Mouse (Mus musculus): ENCODE measurements at regions not wholly inside any gene's neighbourhood (a gene's known extent, or its start where the extent isn't known, plus 50 kb on each side); places are given as distances from the start of the nearest gene placed in this dataset.

DNA sequence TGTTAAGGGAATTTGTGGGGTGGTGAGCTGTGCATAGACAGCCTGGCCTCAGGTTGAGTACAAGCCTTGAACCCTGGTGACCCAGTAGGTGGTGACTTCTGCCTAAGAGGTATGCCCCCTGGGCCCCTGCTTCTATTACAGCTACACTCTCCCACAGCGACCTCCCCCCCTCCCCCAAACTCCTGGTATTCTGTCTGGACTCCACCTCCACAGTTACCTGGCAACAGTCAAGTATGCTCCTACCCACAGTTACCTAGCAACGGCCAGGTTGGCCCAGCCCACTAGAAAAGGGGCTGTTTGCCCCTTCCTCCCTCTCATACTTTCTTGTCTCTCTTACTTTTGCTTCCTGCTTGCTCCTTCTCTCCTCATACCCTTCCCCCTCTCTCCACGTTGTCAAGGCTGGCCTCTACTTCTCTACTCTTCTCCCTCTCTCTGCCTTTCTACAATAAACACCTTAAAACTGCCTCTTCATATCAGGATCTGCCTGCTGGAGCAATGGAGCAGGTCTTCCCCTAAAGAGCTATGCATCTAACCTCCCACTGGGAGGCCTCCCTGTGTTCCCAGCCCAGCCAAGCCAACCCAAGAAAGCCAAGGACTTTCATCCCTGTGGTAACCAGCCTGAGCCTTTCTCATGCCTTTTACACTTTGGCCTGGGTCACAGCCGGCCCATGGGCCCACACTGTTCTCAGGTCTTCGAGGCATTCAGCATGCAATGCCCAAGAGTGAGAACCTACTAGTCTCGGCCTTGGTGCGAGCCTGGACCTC lies 457.5 kb downstream of the Hdgfl1 start:
- 57% methylated on average over 7 of the region's 7 CpGs for WGBS
- no peak for ATAC-seq (ENCODE audit: insufficient read depth, low read depth)
- no peaks in the 10 kb centered on the region for H3K36me3 ChIP-seq (replicated peaks; ENCODE audit: control insufficient read depth, insufficient read depth, low read length)
- H3K9me3 ChIP-seq (replicated peaks; ENCODE audit: control insufficient read depth, low read length): no peaks in the 10 kb centered on the region
- TF ChIP-seq EP300 (IDR thresholded peaks at IDR 0.05; ENCODE audit: low read depth) (no peak), CTCF (IDR thresholded peaks at IDR 0.05; ENCODE audit: low read depth) (no peak)
- no peak overlapping the region for H3K4me3 ChIP-seq (ENCODE audit: low read depth, low read length)
- DNase-seq (ENCODE audit: low spot score): no peak
- H3K27ac ChIP-seq (ENCODE audit: low read depth): no peak overlapping the region
- H3K4me1 ChIP-seq (ENCODE audit: control insufficient read depth, insufficient read depth): no peaks in the 10 kb centered on the region
- H3K4me2 ChIP-seq (ENCODE audit: low read depth, low read length): no peak overlapping the region
- H3K27me3 ChIP-seq (ENCODE audit: control insufficient read depth, insufficient read depth, low read length): no peaks in the 10 kb centered on the region
- H3K9ac ChIP-seq (replicated peaks; ENCODE audit: low read depth, low read length): no peak overlapping the region

DNA sequence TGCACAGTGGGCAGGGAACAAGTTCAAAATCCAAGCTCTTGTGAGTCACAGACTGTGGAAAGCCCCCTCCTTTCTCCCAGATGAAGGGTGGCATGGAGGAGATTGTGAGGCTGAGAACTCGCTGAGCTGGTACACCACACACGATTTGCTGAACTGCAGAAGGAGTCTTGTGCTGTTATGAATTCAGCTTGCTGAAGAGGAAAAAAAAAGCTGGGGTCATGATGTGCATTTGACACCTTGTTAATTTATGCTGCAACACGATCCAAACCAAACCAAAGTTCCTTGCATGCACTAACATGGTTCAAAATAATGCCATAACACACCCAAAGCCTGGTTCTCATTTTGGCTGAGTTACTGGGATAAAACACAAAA lies 485.9 kb downstream of the Hdgfl1 start:
- WGBS: 71% methylated on average over 3 of the region's 3 CpGs
- H3K4me2 ChIP-seq (ENCODE audit: low read depth, low read length): no peak overlapping the region
- H3K9ac ChIP-seq (replicated peaks; ENCODE audit: low read depth, low read length): no peak overlapping the region
- TF ChIP-seq EP300 (IDR thresholded peaks at IDR 0.05; ENCODE audit: low read depth) (no peak), CTCF (IDR thresholded peaks at IDR 0.05; ENCODE audit: low read depth) (no peak)
- no peak for ATAC-seq (ENCODE audit: insufficient read depth, low read depth)
- H3K9me3 ChIP-seq (replicated peaks; ENCODE audit: control insufficient read depth, low read length): no peaks in the 10 kb centered on the region
- no peak overlapping the region for H3K4me3 ChIP-seq (ENCODE audit: low read depth, low read length)
- H3K27ac ChIP-seq (ENCODE audit: low read depth): no peak overlapping the region
- no peaks in the 10 kb centered on the region for H3K4me1 ChIP-seq (ENCODE audit: control insufficient read depth, insufficient read depth)
- H3K36me3 ChIP-seq (replicated peaks; ENCODE audit: control insufficient read depth, insufficient read depth, low read length): no peaks in the 10 kb centered on the region
- DNase-seq (ENCODE audit: low spot score): no peak
- H3K27me3 ChIP-seq (ENCODE audit: control insufficient read depth, insufficient read depth, low read length): no peaks in the 10 kb centered on the region

- no peak for DNase-seq (ENCODE audit: low spot score)
- H3K9ac ChIP-seq (replicated peaks; ENCODE audit: low read depth, low read length): no peak overlapping the region
- H3K4me2 ChIP-seq (ENCODE audit: low read depth, low read length): no peak overlapping the region
- TF ChIP-seq EP300 (IDR thresholded peaks at IDR 0.05; ENCODE audit: low read depth): no peak
- no peak for TF ChIP-seq CTCF (IDR thresholded peaks at IDR 0.05; ENCODE audit: low read depth)
- H3K36me3 ChIP-seq (replicated peaks; ENCODE audit: control insufficient read depth, insufficient read depth, low read length): no peaks in the 10 kb centered on the region
- H3K27ac ChIP-seq (ENCODE audit: low read depth): no peak overlapping the region
- H3K4me3 ChIP-seq (ENCODE audit: low read depth, low read length): no peak overlapping the region
- ATAC-seq (ENCODE audit: insufficient read depth, low read depth): no peak
- WGBS: 68% methylated on average over 6 of the region's 6 CpGs
- no peaks in the 10 kb centered on the region for H3K4me1 ChIP-seq (ENCODE audit: control insufficient read depth, insufficient read depth)
- no peaks in the 10 kb centered on the region for H3K27me3 ChIP-seq (ENCODE audit: control insufficient read depth, insufficient read depth, low read length)
- no peaks in the 10 kb centered on the region for H3K9me3 ChIP-seq (replicated peaks; ENCODE audit: control insufficient read depth, low read length)
Measured at GRCm38 (mm10) chr13:26283397-26284072, 486.4 kb downstream of the Hdgfl1 start.

DNA sequence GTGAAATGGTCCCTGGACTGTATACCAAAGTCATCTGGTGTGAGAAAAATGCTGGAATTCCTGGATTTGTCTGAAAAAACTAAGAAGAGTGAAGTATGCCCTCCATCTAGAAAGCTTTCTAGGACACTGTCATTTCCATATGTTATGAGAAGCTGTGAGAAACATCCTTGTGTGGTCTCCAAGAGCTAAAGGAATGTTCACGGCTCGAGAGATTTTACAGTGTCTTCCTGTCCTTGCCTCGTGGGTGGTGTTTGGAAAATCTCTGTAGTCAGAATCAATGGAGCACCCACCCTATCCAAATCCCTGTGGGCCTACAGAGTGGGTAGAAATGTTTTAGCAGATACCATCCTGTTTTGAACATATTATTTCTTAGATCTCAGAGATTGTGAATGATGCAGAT lies 487.7 kb downstream of the Hdgfl1 start:
- Histone ChIP-seq H3K9me3 (replicated peaks; ENCODE audit: control insufficient read depth, low read length) (no peaks in the 10 kb centered on the region), H3K27me3 (ENCODE audit: control insufficient read depth, insufficient read depth, low read length) (no peaks in the 10 kb centered on the region), H3K4me3 (ENCODE audit: low read depth, low read length) (no peak overlapping the region), H3K36me3 (replicated peaks; ENCODE audit: control insufficient read depth, insufficient read depth, low read length) (no peaks in the 10 kb centered on the region), H3K4me2 (ENCODE audit: low read depth, low read length) (no peak overlapping the region), H3K27ac (ENCODE audit: low read depth) (no peak overlapping the region), H3K9ac (replicated peaks; ENCODE audit: low read depth, low read length) (no peak overlapping the region), H3K4me1 (ENCODE audit: control insufficient read depth, insufficient read depth) (no peaks in the 10 kb centered on the region)
- DNase-seq (ENCODE audit: low spot score): no peak
- WGBS: 61% methylated on average over 3 of the region's 3 CpGs
- TF ChIP-seq CTCF (IDR thresholded peaks at IDR 0.05; ENCODE audit: low read depth): no peak
- TF ChIP-seq EP300 (IDR thresholded peaks at IDR 0.05; ENCODE audit: low read depth): no peak
- ATAC-seq (ENCODE audit: insufficient read depth, low read depth): no peak

DNA sequence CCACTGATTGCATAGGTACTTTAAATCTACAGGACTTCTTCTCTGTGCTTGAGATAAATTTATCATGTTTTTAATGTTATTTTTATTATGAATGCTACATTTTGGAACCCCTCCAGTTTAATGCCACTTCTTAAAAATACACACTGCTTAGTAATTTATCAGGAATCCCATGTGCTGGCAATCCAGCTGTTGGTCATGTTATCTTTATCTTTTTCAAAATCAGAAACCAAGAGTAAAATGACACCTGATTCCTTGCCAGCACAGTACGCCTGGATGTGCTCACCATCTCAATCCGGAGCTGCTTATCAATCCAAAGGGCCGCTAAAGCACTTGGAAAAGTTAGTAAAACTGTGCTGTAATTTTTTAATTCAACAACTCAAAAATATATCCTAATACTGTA lies 497.1 kb downstream of the Hdgfl1 start:
- TF ChIP-seq EP300 (IDR thresholded peaks at IDR 0.05; ENCODE audit: low read depth) (no peak), CTCF (IDR thresholded peaks at IDR 0.05; ENCODE audit: low read depth) (no peak)
- Histone ChIP-seq H3K27me3 (ENCODE audit: control insufficient read depth, insufficient read depth, low read length) (no peaks in the 10 kb centered on the region), H3K4me2 (ENCODE audit: low read depth, low read length) (no peak overlapping the region), H3K36me3 (replicated peaks; ENCODE audit: control insufficient read depth, insufficient read depth, low read length) (no peaks in the 10 kb centered on the region), H3K27ac (ENCODE audit: low read depth) (no peak overlapping the region), H3K4me3 (ENCODE audit: low read depth, low read length) (no peak overlapping the region), H3K9ac (replicated peaks; ENCODE audit: low read depth, low read length) (no peak overlapping the region), H3K4me1 (ENCODE audit: control insufficient read depth, insufficient read depth) (no peaks in the 10 kb centered on the region), H3K9me3 (replicated peaks; ENCODE audit: control insufficient read depth, low read length) (no peaks in the 10 kb centered on the region)
- ATAC-seq (ENCODE audit: insufficient read depth, low read depth) (no peak), DNase-seq (ENCODE audit: low spot score) (no peak)
- 56% methylated on average over 3 of the region's 3 CpGs for WGBS

Data from heart, postnatal 0 days (tissue).